Mouse (Mus musculus) stomach, postnatal 0 days (tissue): ENCODE measurements at regions not wholly inside any gene's neighbourhood (a gene's known extent, or its start where the extent isn't known, plus 50 kb on each side); places are given as distances from the start of the nearest gene placed in this dataset.

Experiments used
- CTCF ChIP-seq: IDR thresholded peaks from 2 replicates; pipeline ENCODE4 v1.5.1; 2016; ENCODE audit warnings: antibody characterized with exemption, low read depth, mild to moderate bottlenecking, moderate library complexity
- EP300 ChIP-seq: optimal IDR thresholded peaks from 2 replicates; pipeline ENCODE3; 2016; ENCODE audit warnings: antibody characterized with exemption

- no peak for TF ChIP-seq CTCF
- TF ChIP-seq EP300: no peak
Observed at GRCm38 (mm10) chr6:51664049-51664448, 140.3 kb downstream of the Snx10 start.
